Mouse (Mus musculus): Measurements from ENCODE around the gene Dtd1. TPM values are rescaled to one million over a fixed set of nuclear protein-coding genes. Genes with fewer than 3 reads are reported as not detected.

Gene Dtd1
- polyA plus RNA-seq, 1 experiment from 2014 or later = 33.6 TPM

DNA sequence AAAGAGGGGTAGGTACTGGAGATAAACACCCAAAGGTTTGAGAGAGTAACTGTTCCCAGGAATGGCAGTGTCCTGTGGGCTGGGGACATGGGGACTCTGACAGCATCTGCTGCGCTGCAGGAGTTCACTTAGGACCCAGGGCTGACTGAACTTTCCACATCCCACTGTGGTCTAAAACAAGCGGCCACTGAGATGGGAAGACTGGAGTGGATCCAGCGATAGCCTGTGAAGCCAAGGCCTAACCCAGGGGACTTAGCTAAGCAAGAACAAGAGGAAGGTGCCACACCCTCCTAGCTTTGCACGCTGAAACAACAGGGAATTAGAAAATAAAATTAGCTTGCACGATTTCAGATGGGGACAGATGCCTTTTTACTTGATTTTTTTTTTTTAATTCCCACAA, 138.9 kb downstream of the Dtd1 start:
- H3K9me3 ChIP-seq (ENCODE audit: control insufficient read depth, low read length) = no peaks in the 10 kb centered on the region
- H3K27ac ChIP-seq (ENCODE audit: low read depth, low read length) = no peak overlapping the region
- WGBS = 89% methylated on average over 5 of the region's 5 CpGs
- ATAC-seq (ENCODE audit: low FRiP score) (no peak), DNase-seq (ENCODE audit: low spot score) (no peak)
- H3K27me3 ChIP-seq (ENCODE audit: control insufficient read depth, insufficient read depth, low read length) = no peaks in the 10 kb centered on the region
- H3K4me3 ChIP-seq (ENCODE audit: low read depth, low read length) = no peak overlapping the region
- H3K4me2 ChIP-seq (replicated peaks; ENCODE audit: low read depth, low read length) = no peak overlapping the region
- H3K9ac ChIP-seq (ENCODE audit: low read depth, low read length) = no peak overlapping the region
- H3K4me1 ChIP-seq (replicated peaks; ENCODE audit: control insufficient read depth, insufficient read depth, low read length) = no peaks in the 10 kb centered on the region
- H3K36me3 ChIP-seq (ENCODE audit: control insufficient read depth, insufficient read depth, low read length) = no peaks in the 10 kb centered on the region

DNA sequence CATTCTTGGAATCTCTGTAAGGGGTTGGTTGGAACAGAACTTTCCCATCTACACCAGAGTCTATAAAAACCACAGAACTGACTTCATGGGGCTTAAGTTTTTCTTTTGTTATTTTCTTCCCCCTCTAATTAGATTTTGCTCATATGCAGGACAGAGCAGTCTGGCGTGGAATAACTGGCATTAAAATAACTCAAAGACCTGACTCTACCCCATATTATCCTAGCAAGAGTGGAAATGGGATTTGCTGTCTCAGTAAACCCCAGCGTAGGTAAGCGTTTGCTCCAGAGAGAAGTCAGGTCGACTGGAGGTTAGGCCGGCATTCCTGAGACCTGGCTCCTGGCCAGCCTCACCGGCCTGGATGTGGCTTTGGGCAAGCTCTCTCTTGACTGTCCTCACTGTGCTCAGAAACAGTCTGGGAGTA, 140.9 kb downstream of the Dtd1 start:
- no peak overlapping the region for H3K9ac ChIP-seq (ENCODE audit: low read depth, low read length)
- no peaks in the 10 kb centered on the region for H3K27me3 ChIP-seq (ENCODE audit: control insufficient read depth, insufficient read depth, low read length)
- no peak overlapping the region for H3K4me3 ChIP-seq (ENCODE audit: low read depth, low read length)
- WGBS = 78% methylated on average over 6 of the region's 6 CpGs
- no peaks in the 10 kb centered on the region for H3K36me3 ChIP-seq (ENCODE audit: control insufficient read depth, insufficient read depth, low read length)
- H3K4me2 ChIP-seq (replicated peaks; ENCODE audit: low read depth, low read length) = no peak overlapping the region
- no peaks in the 10 kb centered on the region for H3K9me3 ChIP-seq (ENCODE audit: control insufficient read depth, low read length)
- no peak overlapping the region for H3K27ac ChIP-seq (ENCODE audit: low read depth, low read length)
- DNase-seq (ENCODE audit: low spot score) = no peak
- H3K4me1 ChIP-seq (replicated peaks; ENCODE audit: control insufficient read depth, insufficient read depth, low read length) = no peaks in the 10 kb centered on the region
- ATAC-seq (ENCODE audit: low FRiP score) = no peak

DNA sequence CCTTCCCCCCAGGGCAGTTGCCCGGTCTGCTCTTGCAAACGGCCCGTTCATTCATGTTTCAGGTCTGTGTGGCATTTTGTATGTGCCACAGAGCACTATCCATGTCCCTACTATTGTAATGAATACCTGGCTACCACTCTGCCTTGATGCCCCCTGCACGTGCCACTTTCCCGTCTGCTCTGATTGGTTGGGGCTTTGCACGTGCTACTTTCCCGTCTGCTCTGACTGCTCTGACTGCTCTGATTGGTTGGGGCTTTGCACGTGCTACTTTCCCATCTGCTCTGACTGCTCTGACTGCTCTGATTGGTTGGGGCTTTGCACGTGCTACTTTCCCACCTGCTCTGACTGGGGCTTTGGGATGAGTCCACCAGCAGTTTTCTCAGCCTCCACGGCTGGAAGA, 142.3 kb downstream of the Dtd1 start:
- H3K36me3 ChIP-seq (ENCODE audit: control insufficient read depth, insufficient read depth, low read length) = no peaks in the 10 kb centered on the region
- WGBS = 86% methylated on average over 10 of the region's 10 CpGs
- ATAC-seq (ENCODE audit: low FRiP score) = no peak

DNA sequence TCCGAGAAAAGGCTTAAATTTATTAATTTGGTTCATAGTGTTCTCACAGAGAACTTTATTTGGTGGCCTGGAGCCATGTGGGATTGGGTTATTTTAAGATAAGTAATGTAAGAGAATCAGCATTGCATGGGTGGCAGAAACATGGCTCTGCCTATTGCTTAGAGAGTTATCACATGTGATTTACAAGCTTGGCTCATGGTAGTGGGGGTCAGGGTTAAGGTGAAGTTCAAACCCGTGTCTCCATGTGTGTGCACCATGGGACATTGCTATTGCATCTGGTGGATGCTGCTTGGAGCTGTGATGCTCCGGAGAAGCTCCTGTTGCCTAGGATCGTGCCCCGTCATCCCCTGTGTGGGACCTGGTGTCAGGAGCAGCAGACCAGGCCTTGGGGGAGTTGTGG, 143.6 kb downstream of the Dtd1 start:
- Histone ChIP-seq H3K27me3 (ENCODE audit: control insufficient read depth, insufficient read depth, low read length) (no peaks in the 10 kb centered on the region), H3K4me1 (replicated peaks; ENCODE audit: control insufficient read depth, insufficient read depth, low read length) (no peaks in the 10 kb centered on the region), H3K36me3 (ENCODE audit: control insufficient read depth, insufficient read depth, low read length) (no peaks in the 10 kb centered on the region), H3K9me3 (ENCODE audit: control insufficient read depth, low read length) (no peaks in the 10 kb centered on the region), H3K4me3 (ENCODE audit: low read depth, low read length) (no peak overlapping the region), H3K9ac (ENCODE audit: low read depth, low read length) (no peak overlapping the region), H3K27ac (ENCODE audit: low read depth, low read length) (no peak overlapping the region), H3K4me2 (replicated peaks; ENCODE audit: low read depth, low read length) (no peak overlapping the region)
- ATAC-seq (ENCODE audit: low FRiP score) (no peak), DNase-seq (ENCODE audit: low spot score) (no peak)
- 89% methylated on average over 5 of the region's 5 CpGs for WGBS

More for the DNA sequence above, 142.3 kb downstream of the Dtd1 start:
- no peaks in the 10 kb centered on the region for H3K9me3 ChIP-seq (ENCODE audit: control insufficient read depth, low read length)
- H3K4me1 ChIP-seq (replicated peaks; ENCODE audit: control insufficient read depth, insufficient read depth, low read length) = no peaks in the 10 kb centered on the region
- no peak overlapping the region for H3K27ac ChIP-seq (ENCODE audit: low read depth, low read length)
- no peak overlapping the region for H3K9ac ChIP-seq (ENCODE audit: low read depth, low read length)
- no peak for DNase-seq (ENCODE audit: low spot score)
- no peaks in the 10 kb centered on the region for H3K27me3 ChIP-seq (ENCODE audit: control insufficient read depth, insufficient read depth, low read length)
- H3K4me2 ChIP-seq (replicated peaks; ENCODE audit: low read depth, low read length) = no peak overlapping the region
- no peak overlapping the region for H3K4me3 ChIP-seq (ENCODE audit: low read depth, low read length)

DNA sequence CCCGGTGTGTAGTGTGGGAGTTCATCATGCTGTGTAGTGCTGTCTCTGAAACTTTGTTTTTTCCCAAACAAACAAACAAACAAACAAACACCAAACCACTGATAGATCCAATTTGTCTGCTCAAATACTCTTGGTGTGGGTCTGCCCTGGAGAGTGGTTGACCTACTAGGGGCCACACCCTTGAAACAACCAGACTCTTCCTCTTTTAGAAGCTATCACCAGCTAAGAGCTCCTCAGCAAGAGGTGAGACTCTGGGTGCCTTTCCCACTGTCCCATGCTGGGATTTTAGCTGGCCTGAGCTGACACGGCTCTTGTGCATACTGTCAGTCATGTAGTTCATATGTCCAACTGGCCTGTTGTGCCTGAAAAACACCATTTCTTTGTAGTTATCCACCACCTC, 145.6 kb downstream of the Dtd1 start:
- H3K9me3 ChIP-seq (ENCODE audit: control insufficient read depth, low read length) = no peaks in the 10 kb centered on the region
- no peak for DNase-seq (ENCODE audit: low spot score)
- no peak for ATAC-seq (ENCODE audit: low FRiP score)

DNA sequence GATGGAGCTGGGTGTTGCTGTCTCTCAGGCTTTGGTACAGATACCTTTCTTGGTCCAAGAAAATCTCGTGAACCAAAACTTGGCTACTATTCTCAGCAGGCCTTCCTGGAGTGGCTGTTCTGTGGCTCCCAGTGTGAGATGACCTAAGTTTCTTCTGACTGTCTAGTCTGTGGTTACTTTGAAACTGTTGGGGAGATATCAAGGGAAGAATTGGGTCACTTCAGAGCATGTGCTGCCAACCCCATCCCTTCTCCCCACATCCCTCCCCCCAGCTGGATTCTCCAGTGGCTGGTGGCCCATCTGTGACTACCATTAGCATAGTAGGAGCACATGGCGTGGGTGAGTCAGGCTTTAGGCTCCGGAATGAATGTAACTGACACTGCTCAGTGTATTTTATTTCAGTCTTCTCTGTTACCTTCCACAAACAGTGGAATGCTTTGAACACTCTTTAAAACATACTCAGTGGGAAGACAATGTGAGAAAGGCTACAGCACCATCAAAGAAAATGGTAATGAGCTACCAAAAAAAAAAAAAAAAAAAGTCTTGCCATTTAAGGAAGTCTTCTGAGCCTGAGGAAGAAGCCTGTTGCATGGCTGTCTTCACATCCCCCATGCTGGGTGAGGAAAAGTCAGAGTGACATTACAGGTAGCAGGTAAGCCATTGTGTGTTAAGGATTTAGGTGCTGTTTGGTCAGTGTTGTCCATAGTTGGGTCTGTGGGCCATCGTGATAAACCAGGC, 146.5 kb downstream of the Dtd1 start:
- Histone ChIP-seq H3K27me3 (ENCODE audit: control insufficient read depth, insufficient read depth, low read length) (no peaks in the 10 kb centered on the region), H3K27ac (ENCODE audit: low read depth, low read length) (no peak overlapping the region), H3K9ac (ENCODE audit: low read depth, low read length) (no peak overlapping the region), H3K4me3 (ENCODE audit: low read depth, low read length) (no peak overlapping the region), H3K4me1 (replicated peaks; ENCODE audit: control insufficient read depth, insufficient read depth, low read length) (no peaks in the 10 kb centered on the region), H3K4me2 (replicated peaks; ENCODE audit: low read depth, low read length) (no peak overlapping the region), H3K36me3 (ENCODE audit: control insufficient read depth, insufficient read depth, low read length) (no peaks in the 10 kb centered on the region), H3K9me3 (ENCODE audit: control insufficient read depth, low read length) (no peaks in the 10 kb centered on the region)
- DNase-seq (ENCODE audit: low spot score) (no peak), ATAC-seq (ENCODE audit: low FRiP score) (no peak)
- WGBS = 67% methylated on average over 4 of the region's 4 CpGs

More for the DNA sequence above, 145.6 kb downstream of the Dtd1 start:
- no peaks in the 10 kb centered on the region for H3K27me3 ChIP-seq (ENCODE audit: control insufficient read depth, insufficient read depth, low read length)
- 85% methylated on average over 2 of the region's 2 CpGs for WGBS
- no peak overlapping the region for H3K4me3 ChIP-seq (ENCODE audit: low read depth, low read length)
- H3K4me2 ChIP-seq (replicated peaks; ENCODE audit: low read depth, low read length) = no peak overlapping the region
- H3K9ac ChIP-seq (ENCODE audit: low read depth, low read length) = no peak overlapping the region
- H3K36me3 ChIP-seq (ENCODE audit: control insufficient read depth, insufficient read depth, low read length) = no peaks in the 10 kb centered on the region
- H3K4me1 ChIP-seq (replicated peaks; ENCODE audit: control insufficient read depth, insufficient read depth, low read length) = no peaks in the 10 kb centered on the region
- no peak overlapping the region for H3K27ac ChIP-seq (ENCODE audit: low read depth, low read length)

DNA sequence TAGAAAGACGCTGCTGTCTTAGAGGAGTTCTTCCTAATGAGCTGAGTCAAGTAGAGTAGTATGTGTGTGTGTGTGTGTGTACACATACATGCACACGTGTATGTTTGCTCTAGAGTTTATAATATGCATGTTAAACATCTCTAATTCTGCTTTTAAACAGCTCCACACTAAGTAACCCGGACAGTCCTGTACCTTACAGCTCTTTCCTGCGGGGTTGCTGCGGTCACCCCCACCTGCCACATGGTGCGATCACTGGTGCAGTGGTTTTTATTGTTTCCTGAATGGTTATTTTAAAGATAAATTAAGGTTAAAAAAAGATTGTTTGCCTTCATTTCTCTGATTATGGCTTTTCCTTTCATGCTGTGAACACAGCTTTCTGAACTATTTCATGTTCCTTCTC, 153.9 kb downstream of the Dtd1 start:
- Histone ChIP-seq H3K36me3 (ENCODE audit: control insufficient read depth, insufficient read depth, low read length) (no peaks in the 10 kb centered on the region), H3K4me2 (replicated peaks; ENCODE audit: low read depth, low read length) (no peak overlapping the region), H3K9me3 (ENCODE audit: control insufficient read depth, low read length) (no peaks in the 10 kb centered on the region), H3K4me3 (ENCODE audit: low read depth, low read length) (no peak overlapping the region), H3K9ac (ENCODE audit: low read depth, low read length) (no peak overlapping the region), H3K4me1 (replicated peaks; ENCODE audit: control insufficient read depth, insufficient read depth, low read length) (no peaks in the 10 kb centered on the region), H3K27me3 (ENCODE audit: control insufficient read depth, insufficient read depth, low read length) (no peaks in the 10 kb centered on the region), H3K27ac (ENCODE audit: low read depth, low read length) (no peak overlapping the region)
- 77% methylated on average over 6 of the region's 6 CpGs for WGBS
- DNase-seq (ENCODE audit: low spot score) = no peak
- no peak for ATAC-seq (ENCODE audit: low FRiP score)

DNA sequence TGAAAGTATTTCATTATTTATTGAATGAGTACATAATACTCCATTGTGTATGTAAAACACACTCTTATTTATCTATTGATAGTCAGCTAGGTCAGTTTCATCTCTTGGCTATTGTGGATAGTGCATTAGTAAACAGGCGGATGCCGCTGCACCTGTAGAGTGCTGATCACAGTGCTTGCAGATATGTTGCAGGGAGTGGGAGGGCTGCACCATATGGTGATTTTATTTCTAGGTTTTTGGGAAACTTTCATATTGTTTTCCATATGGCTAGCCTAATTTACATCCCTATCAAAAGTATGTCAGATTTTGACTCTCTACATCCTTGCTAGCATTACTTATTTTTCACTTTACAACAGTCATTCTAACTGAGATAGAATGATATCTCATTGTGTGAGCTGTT, 155.3 kb downstream of the Dtd1 start:
- DNase-seq (ENCODE audit: low spot score) (no peak), ATAC-seq (ENCODE audit: low FRiP score) (no peak)
- Histone ChIP-seq H3K4me3 (ENCODE audit: low read depth, low read length) (no peak overlapping the region), H3K4me1 (replicated peaks; ENCODE audit: control insufficient read depth, insufficient read depth, low read length) (no peaks in the 10 kb centered on the region), H3K9ac (ENCODE audit: low read depth, low read length) (no peak overlapping the region), H3K4me2 (replicated peaks; ENCODE audit: low read depth, low read length) (no peak overlapping the region), H3K27me3 (ENCODE audit: control insufficient read depth, insufficient read depth, low read length) (no peaks in the 10 kb centered on the region), H3K27ac (ENCODE audit: low read depth, low read length) (no peak overlapping the region), H3K9me3 (ENCODE audit: control insufficient read depth, low read length) (no peaks in the 10 kb centered on the region), H3K36me3 (ENCODE audit: control insufficient read depth, insufficient read depth, low read length) (no peaks in the 10 kb centered on the region)
- WGBS = 97% methylated on average over 2 of the region's 2 CpGs

DNA sequence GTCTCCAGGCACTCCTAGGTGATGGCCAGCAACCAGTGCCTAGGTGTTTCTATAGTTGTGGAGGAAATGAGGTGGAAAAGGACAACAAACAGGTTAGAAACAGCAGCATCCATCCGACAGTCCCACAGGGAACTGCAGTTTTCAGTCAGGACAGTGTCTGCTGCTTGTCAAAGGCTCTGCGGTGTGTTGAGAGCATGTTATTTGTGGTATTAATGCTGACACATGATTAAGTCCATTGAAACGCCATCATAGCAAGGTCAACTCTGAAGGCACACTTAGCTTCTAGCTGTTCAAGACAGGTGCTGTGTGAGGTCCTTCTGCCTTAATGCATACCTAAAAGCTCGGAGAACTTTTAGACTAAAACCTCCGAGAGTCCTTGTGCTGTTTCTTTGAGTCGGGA, 161.0 kb downstream of the Dtd1 start:
- no peak overlapping the region for H3K9ac ChIP-seq (ENCODE audit: low read depth, low read length)
- H3K4me3 ChIP-seq (ENCODE audit: low read depth, low read length) = no peak overlapping the region
- no peaks in the 10 kb centered on the region for H3K27me3 ChIP-seq (ENCODE audit: control insufficient read depth, insufficient read depth, low read length)
- no peak overlapping the region for H3K27ac ChIP-seq (ENCODE audit: low read depth, low read length)
- H3K4me1 ChIP-seq (replicated peaks; ENCODE audit: control insufficient read depth, insufficient read depth, low read length) = no peaks in the 10 kb centered on the region
- no peak overlapping the region for H3K4me2 ChIP-seq (replicated peaks; ENCODE audit: low read depth, low read length)
- ATAC-seq (ENCODE audit: low FRiP score) (no peak), DNase-seq (ENCODE audit: low spot score) (no peak)
- no peaks in the 10 kb centered on the region for H3K9me3 ChIP-seq (ENCODE audit: control insufficient read depth, low read length)
- 93% methylated on average over 6 of the region's 6 CpGs for WGBS
- H3K36me3 ChIP-seq (ENCODE audit: control insufficient read depth, insufficient read depth, low read length) = no peaks in the 10 kb centered on the region

Measured in hindbrain, embryonic 11.5 days (tissue).